Mouse (Mus musculus) retina, postnatal 1 day (tissue): ENCODE measurements around the gene Nek8.

Experiments
- DNase-seq: peaks from one replicate; pipeline ENCODE4 v3.0.0-alpha.2; 2012

Nek8 gene

DNA sequence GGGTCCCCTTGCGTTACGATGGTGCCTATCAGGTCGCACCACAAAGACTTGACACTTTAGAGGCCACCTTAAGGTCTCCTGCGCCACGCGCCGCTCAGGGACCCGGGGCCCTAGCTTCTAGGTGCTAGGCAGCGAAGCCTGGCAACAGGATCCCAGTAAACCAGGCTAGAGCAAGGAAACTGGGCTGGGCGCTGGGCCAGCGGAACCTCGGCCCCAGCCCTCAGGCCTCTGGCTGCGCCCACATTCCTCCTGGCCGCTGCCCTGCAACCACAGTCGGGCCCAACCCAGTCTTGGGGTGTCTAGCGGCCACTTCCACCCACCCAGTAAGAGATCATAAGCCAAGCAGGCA, 10.7 kb downstream of the Nek8 start:
- no peak for DNase-seq

GRCm38 (mm10) chr11:78164924-78165760, 11.3 kb downstream of the Nek8 start, which contains the start of gene Traf4:
Traf4 (minus strand) TSS chr11:78165589.
- peak; percentile 87 for DNase-seq

GRCm38 (mm10) chr11:78164604-78164923, 11.9 kb downstream of the Nek8 start:
- no peak for DNase-seq

DNA sequence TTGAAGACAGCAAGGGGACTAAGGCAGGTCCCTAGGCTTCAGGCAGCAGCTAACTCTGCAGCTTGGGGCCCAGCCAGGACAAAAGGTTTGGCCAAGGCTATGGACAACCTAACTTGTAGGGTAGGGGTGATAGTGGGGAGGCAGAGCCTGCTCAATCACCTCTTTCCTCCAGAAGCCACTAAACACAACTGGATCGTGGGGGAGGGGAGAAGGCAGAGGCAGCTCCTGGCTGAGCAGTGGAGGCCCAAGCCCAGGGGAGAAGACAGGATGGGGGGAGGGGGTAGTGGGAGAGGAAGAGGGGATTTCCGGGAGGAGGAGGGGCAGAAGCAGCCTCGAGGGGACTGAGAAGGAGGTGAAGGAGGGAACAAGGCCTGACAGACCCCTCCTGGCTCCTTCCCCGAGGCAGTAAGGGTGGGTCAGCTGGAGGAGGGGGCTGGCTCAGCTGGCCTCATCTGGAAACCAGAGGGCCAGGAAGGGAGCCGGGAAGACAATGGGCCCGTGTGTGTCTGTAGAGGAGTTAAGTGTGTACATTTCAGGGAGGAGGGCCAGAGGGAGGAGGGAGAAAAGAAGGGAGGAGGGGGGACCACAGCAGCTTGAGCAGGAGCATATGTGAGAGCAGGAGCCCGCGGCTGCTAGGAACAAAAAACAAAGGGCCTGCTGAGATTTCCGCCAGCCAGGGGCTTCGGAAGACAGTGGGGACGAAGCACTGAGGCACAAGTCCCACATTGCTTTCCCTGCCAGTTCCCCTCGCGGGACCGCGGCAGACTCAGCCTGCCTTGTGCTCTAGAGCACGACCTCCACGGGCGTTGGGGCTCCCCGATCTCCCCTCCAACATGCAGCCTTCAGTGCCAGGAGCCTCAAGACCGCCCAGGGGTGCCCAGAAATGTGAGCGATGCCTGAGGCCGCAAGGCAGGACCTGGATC, 12.5 kb downstream of the Nek8 start:
- peak; percentile 88 for DNase-seq

- no peak for DNase-seq
These were observed 13.4 kb downstream of the Nek8 start for GRCm38 (mm10) chr11:78163045-78163444.

DNA sequence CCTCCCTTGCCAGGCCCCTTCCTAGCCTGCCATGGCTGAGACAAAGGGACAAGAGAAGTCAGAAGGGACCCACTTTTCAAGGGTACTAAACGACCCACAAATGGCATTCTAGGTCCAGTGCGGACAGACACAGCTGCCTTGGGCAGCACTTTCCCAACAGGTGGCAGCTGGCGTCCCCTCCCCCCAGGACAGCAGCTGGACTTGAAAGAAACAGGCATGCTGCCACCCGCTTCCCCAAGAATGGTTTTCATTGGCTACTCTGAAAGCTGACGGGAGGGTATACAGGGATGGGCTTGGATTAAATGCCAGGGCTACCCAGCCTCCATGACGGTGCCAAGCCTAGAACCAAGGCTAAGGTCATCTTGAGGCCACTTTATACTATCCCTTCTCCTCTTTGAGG, 14.0 kb downstream of the Nek8 start:
- DNase-seq, result peak; percentile 73

DNA sequence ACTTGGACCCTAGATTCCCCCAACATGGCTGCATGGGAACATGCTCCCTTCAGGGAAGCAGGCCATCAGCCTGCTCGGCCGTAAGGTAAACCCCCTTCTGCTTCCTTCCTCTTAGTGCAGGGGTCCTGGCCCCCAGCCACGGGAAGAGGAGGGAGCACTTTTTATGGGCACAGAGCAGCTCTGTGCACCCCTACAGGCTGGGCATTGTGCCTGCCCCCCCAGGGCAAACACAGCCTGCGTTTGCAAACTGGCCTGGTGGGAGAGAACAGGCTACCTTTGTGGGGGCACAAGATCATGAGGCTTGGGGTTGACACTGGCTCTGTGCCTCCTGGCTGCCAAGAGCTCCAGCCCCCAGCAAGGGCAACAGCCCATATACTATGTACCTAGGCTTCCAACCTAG, 14.5 kb downstream of the Nek8 start:
- no peak for DNase-seq

GRCm38 (mm10) chr11:78161169-78161568, 15.3 kb downstream of the Nek8 start:
- DNase-seq, result no peak

- DNase-seq, result no peak
These were observed 15.8 kb downstream of the Nek8 start for GRCm38 (mm10) chr11:78160675-78161074.

- no peak for DNase-seq
These were observed 16.3 kb downstream of the Nek8 start for GRCm38 (mm10) chr11:78160171-78160570.

DNA sequence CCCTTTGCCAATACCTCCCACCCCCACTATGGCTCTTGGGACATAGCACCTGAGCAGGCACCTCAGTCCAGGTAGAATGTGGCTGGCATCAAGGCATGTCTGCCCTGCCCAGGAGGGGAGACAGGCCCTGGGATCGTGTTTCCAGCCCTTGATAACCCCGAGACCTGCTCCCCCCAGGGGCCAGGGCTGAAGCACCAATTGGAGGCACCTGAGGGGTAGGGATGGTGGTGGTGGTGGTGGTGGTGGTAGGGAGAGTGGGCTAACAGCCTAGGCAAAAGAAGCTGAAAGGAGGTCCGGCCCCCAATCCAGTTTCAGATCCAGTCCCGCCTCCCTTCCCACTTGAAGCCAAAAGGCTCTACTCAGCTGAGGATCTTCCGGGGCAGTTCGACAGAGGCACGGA, 16.9 kb downstream of the Nek8 start:
- no peak for DNase-seq

DNA sequence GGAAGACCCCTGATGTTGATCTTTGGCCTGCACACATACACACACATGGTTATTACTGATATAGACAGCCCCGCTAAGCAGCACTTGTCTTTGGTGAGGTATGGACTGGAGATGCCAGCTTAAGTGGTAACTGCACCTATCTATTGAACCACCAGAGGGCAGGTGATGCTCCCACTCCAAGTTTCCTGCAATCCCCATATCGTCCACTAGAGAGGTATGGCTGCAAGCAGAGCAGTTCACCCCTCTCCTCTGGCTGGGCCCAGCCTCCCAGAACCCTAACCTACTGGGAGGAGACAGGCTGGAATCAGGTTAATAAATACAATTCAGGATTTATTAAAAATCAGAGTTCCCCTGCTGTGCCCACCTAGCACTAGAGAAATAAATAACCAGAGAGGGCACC, 17.4 kb downstream of the Nek8 start:
- DNase-seq, result peak; percentile 92

- no peak for DNase-seq
These were observed 20.2 kb downstream of the Nek8 start for GRCm38 (mm10) chr11:78156156-78156699.

- no peak for DNase-seq
These were observed 20.8 kb downstream of the Nek8 start for GRCm38 (mm10) chr11:78155674-78156073.

- no peak for DNase-seq
These were observed 22.7 kb downstream of the Nek8 start for GRCm38 (mm10) chr11:78153778-78154177.

- DNase-seq, result no peak
These were observed 23.9 kb downstream of the Nek8 start for GRCm38 (mm10) chr11:78152299-78153231.

DNA sequence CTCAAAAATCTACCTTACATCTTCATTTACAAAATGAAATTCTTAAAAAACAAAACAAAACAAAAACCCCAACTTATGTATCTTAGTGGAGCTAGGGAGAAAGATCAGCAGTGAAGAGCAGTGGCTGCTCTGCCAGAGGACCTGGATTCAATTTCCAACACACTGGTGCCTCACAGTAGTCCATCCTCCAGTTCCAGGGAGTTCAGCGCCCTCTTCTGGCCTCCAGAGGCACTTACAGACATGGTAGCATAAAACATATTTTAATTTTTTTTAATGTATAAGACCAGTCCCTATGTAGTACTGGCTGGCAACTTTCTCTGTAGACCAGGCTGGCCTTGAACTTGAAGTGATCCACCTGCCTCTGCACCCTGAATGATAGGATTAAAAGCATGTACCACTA, 25.3 kb downstream of the Nek8 start:
- DNase-seq, result peak; percentile 26

- no peak for DNase-seq
These were observed 29.6 kb downstream of the Nek8 start for GRCm38 (mm10) chr11:78146707-78147543.

DNA sequence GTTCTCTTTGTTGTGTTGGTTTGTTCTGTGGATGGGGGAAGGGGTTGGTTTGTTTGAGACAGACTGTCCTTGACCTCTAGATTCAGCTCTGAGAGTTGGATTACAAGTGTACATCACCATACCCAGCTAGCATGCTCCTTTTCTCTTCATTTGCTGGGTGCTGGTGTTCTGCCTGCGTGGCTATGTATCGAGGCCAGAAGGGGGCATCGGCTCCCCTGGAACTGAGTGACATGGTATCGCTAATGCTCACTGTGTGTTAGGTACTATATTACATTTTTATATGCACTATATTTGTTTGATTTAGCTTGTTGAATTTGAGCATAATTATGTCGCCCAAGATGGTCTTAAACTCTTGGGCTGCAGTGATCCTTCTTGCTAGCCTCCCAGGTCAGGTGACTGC, 30.3 kb downstream of the Nek8 start:
- DNase-seq, result no peak

- no peak for DNase-seq
These were observed 33.0 kb downstream of the Nek8 start for GRCm38 (mm10) chr11:78143520-78143919.

DNA sequence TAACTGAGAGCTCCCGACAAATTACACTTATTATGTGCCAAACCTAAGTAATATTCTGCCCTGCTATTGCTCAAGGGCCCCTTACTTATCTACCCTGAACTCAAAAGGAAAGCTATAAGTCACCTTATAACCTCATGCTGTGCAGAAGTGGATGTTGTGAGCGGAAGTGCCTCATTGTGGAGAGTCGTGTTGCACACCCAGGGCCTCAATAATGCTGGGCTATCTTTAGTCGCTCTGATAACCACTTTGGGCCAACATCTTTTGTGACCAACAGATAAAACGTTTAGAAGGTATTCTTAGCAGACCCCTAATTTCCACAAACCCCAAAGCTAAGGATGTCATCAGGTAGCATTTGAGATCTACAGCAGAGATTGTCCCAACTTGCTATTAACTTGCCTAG, 35.8 kb downstream of the Nek8 start:
- DNase-seq, result no peak

GRCm38 (mm10) chr11:78138023-78138422, 38.5 kb downstream of the Nek8 start:
- DNase-seq, result no peak
